Mouse (Mus musculus) cortical plate, adult 2 months (tissue): Measurements from ENCODE around the gene Ugt1a6a.

Experiments used
- CTCF ChIP-seq: fragments of 200-500 bp; IDR thresholded peaks from 2 replicates; pipeline ENCODE4 v1.5.1; 2011; ENCODE audit warnings: mild to moderate bottlenecking, control low read depth, low read length; ENCODE audit not compliant: insufficient read depth; ENCODE audit errors: extremely low read depth
- POLR2A ChIP-seq: fragments of 200-500 bp; IDR thresholded peaks from 2 replicates; pipeline ENCODE4 v1.6.1; 2011; ENCODE audit warnings: mild to moderate bottlenecking, low read length, control low read depth; ENCODE audit not compliant: insufficient read depth; ENCODE audit errors: extremely low read depth

DNA sequence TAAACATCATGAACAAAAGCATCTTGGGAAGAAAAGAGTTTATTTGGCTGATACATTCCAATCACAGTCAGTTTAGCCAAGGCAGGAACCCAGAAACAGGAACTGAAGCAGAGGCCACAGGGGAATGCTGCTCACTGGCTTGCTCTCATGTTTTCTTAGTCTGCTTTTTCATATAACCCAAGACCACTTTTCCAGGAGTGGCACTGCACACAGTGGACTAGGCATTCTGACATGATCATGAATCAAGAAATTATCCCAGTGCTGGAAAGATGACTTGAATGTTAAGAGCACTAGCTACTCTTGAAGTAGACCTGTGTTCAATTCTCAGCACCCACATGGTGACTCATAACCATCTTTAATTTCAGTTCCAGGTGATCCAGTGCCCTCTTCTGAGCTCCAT lies 91.1 kb downstream of the Ugt1a6a start:
- TF ChIP-seq POLR2A (no peak), CTCF (no peak)
